Mouse (Mus musculus): ENCODE results near the gene Hspa12a. TPM values are rescaled to one million over a fixed set of nuclear protein-coding genes. Genes with fewer than 3 reads are reported as not detected.

Hspa12a gene
- total RNA-seq, 2 experiments from 2014 or later = 27.1 to 31.3 TPM

GRCm38 (mm10) chr19:58818571-58819415 lies 124.7 kb downstream of the Hspa12a start:
- DNase-seq = peak; percentile 42

- no peak for DNase-seq
Observed at GRCm38 (mm10) chr19:58817398-58817797, 126.1 kb downstream of the Hspa12a start.

GRCm38 (mm10) chr19:58816453-58817041 lies 126.9 kb downstream of the Hspa12a start:
- DNase-seq = peak; percentile 61

- DNase-seq = no peak
Observed at GRCm38 (mm10) chr19:58815179-58815922, 128.1 kb downstream of the Hspa12a start.

- DNase-seq = no peak
Observed at GRCm38 (mm10) chr19:58810536-58810935, 132.9 kb downstream of the Hspa12a start.

- no peak for DNase-seq
Observed at GRCm38 (mm10) chr19:58808864-58809263, 134.6 kb downstream of the Hspa12a start.

- DNase-seq = peak; percentile 87
Observed at GRCm38 (mm10) chr19:58806364-58806763, 137.1 kb downstream of the Hspa12a start.

GRCm38 (mm10) chr19:58805191-58805779 lies 138.2 kb downstream of the Hspa12a start:
- DNase-seq = no peak

GRCm38 (mm10) chr19:58795114-58795669 lies 148.3 kb downstream of the Hspa12a start:
- DNase-seq = no peak

- no peak for DNase-seq
Observed at GRCm38 (mm10) chr19:58794284-58794683, 149.2 kb downstream of the Hspa12a start, which contains the start of gene 1700019N19Rik. Gene 1700019N19Rik (minus strand): TSS chr19:58794461.

GRCm38 (mm10) chr19:58789194-58789593 lies 154.3 kb downstream of the Hspa12a start:
- no peak for DNase-seq

- DNase-seq = peak; percentile 35
Observed at GRCm38 (mm10) chr19:58783938-58784337, 159.5 kb downstream of the Hspa12a start.

- no peak for DNase-seq
Observed at GRCm38 (mm10) chr19:58781566-58781965, 161.9 kb downstream of the Hspa12a start.

- DNase-seq = no peak
Observed at GRCm38 (mm10) chr19:58776461-58776860, 167.0 kb downstream of the Hspa12a start.

GRCm38 (mm10) chr19:58767329-58767728 lies 176.1 kb downstream of the Hspa12a start:
- no peak for DNase-seq

GRCm38 (mm10) chr19:58762848-58763541 lies 180.5 kb downstream of the Hspa12a start:
- peak; percentile 83 for DNase-seq

GRCm38 (mm10) chr19:58762316-58762715 lies 181.1 kb downstream of the Hspa12a start:
- no peak for DNase-seq

GRCm38 (mm10) chr19:58759423-58759822 lies 184.0 kb downstream of the Hspa12a start, which contains the start of gene Pnliprp2:
Gene Pnliprp2 (plus strand): TSS chr19:58759719.
- DNase-seq = peak; percentile 8

- DNase-seq = no peak
Observed at GRCm38 (mm10) chr19:58758871-58759270, 184.6 kb downstream of the Hspa12a start.

- DNase-seq = no peak
Observed at GRCm38 (mm10) chr19:58751504-58751903, 191.9 kb downstream of the Hspa12a start.

GRCm38 (mm10) chr19:58750822-58751221 lies 192.6 kb downstream of the Hspa12a start:
- no peak for DNase-seq
